Mouse (Mus musculus) hindbrain, postnatal 0 days (tissue): ENCODE data around the gene Gm7233. TPM values are rescaled to one million over a fixed set of nuclear protein-coding genes. Genes with fewer than 3 reads are reported as not detected.
"Not testable (repeated sequence)": the region's sequence is repeated elsewhere in the genome, so short reads cannot be mapped to it uniquely, and the experiment has no call there.

Experiments used
- ATAC-seq: fragments of 200-750 bp; cut with Nextera tagmentation; 2 replicates; pipeline ENCODE4 v1.8.0; 2017; ENCODE audit warnings: mild to moderate bottlenecking, moderate TSS enrichment, moderate library complexity
- DNase-seq: peaks from one replicate; pipeline ENCODE4 v3.0.0-alpha.2; 2015; ENCODE audit warnings: low spot score
- H3K27ac ChIP-seq: fragments of 300-500 bp; sonication (generic); 2 replicates; pipeline ENCODE4 v1.5.1; 2014; ENCODE audit warnings: mild to moderate bottlenecking
- H3K27me3 ChIP-seq: fragments of 300-500 bp; sonication (generic); 2 replicates; pipeline ENCODE4 v1.6.1; 2014; ENCODE audit warnings: low read length, mixed read lengths; ENCODE audit not compliant: insufficient read depth
- H3K36me3 ChIP-seq: fragments of 300-500 bp; sonication (generic); 2 replicates; pipeline ENCODE4 v1.6.1; 2014; ENCODE audit warnings: low read length, mixed read lengths; ENCODE audit not compliant: insufficient read depth
- H3K4me1 ChIP-seq: fragments of 300-500 bp; sonication (generic); 2 replicates; pipeline ENCODE4 v1.6.1; 2014; ENCODE audit warnings: antibody characterized with exemption, low read length, mixed read lengths; ENCODE audit not compliant: insufficient read depth
- H3K4me2 ChIP-seq: fragments of 300-500 bp; sonication (generic); 2 replicates; pipeline ENCODE4 v1.6.1; 2014; ENCODE audit warnings: low read depth, mild to moderate bottlenecking, low read length, moderate library complexity, mixed read lengths
- H3K4me3 ChIP-seq: fragments of 300-500 bp; sonication (generic); 2 replicates; pipeline ENCODE4 v1.5.1; 2014; ENCODE audit warnings: low read length
- H3K9ac ChIP-seq: fragments of 300-500 bp; sonication (generic); replicated peaks from 2 replicates; pipeline ENCODE4 v1.6.1; 2014; ENCODE audit warnings: mild to moderate bottlenecking, low read length, moderate library complexity, mixed read lengths
- H3K9me3 ChIP-seq: fragments of 300-500 bp; sonication (generic); 2 replicates; pipeline ENCODE4 v1.6.1; 2016; ENCODE audit warnings: low read length, mixed read lengths
- WGBS: fragments of 180-500 bp; shearing (Covaris S2); extraction: QIAGEN DNeasy Blood & Tissue Kit; methylation state at CpG from one replicate; pipeline ENCODE4 v1.1.7; 2014; 5-methylcytosine and 5-hydroxymethylcytosine counted together
- polyA plus RNA-seq: library from polyadenylated mRNA; unstranded; fragments of >200 nt; fragmentation: Nextera tagmentation; extraction: Ambion mirVana; gene quantifications from 2 replicates; pipeline ENCODE4 v1.2.1, GENCODE M21; 2015
- total RNA-seq: library from RNA; depleted of rRNA; stranded (reverse); fragments of >200 nt; gene quantifications from 2 replicates; pipeline ENCODE4 v1.2.3, GENCODE M21; 2014; rRNA removed

The Gm7233 gene
- not detected in 2 replicates for total RNA-seq
- 0.09 and 0.11 TPM in 2 replicates for polyA plus RNA-seq

GRCm38 (mm10) chr14:43179567-43179966, at the start of gene Gm7233:
Gene Gm7233 (plus strand): TSS chr14:43179867.
- 84% methylated on average over 4 of the region's 5 CpGs for WGBS
- DNase-seq, H3K4me1 ChIP-seq, H3K9me3 ChIP-seq, H3K4me2 ChIP-seq, H3K27me3 ChIP-seq, H3K4me3 ChIP-seq, H3K9ac ChIP-seq, H3K36me3 ChIP-seq, ATAC-seq, H3K27ac ChIP-seq: not testable (repeated sequence)

- H3K9me3 ChIP-seq, H3K4me2 ChIP-seq, ATAC-seq, H3K9ac ChIP-seq, H3K36me3 ChIP-seq, H3K27ac ChIP-seq, H3K4me3 ChIP-seq, DNase-seq, H3K27me3 ChIP-seq, H3K4me1 ChIP-seq: not testable (repeated sequence)
- WGBS, result 64% methylated on average over 4 of the region's 4 CpGs
Measured at GRCm38 (mm10) chr14:43167189-43167588, 12.5 kb upstream of the Gm7233 start.

GRCm38 (mm10) chr14:43167942-43168341, 11.7 kb upstream of the Gm7233 start:
- H3K4me3 ChIP-seq, H3K4me1 ChIP-seq, H3K27me3 ChIP-seq, H3K36me3 ChIP-seq, ATAC-seq, DNase-seq, H3K9me3 ChIP-seq, H3K4me2 ChIP-seq, H3K27ac ChIP-seq, H3K9ac ChIP-seq: not testable (repeated sequence)
- no CpG with 5 or more reads among the region's 10 CpGs for WGBS

GRCm38 (mm10) chr14:43168573-43169170, 11.0 kb upstream of the Gm7233 start:
- H3K27ac ChIP-seq, H3K36me3 ChIP-seq, H3K9me3 ChIP-seq, H3K4me3 ChIP-seq, H3K4me1 ChIP-seq, H3K4me2 ChIP-seq, DNase-seq, H3K27me3 ChIP-seq, H3K9ac ChIP-seq: not testable (repeated sequence)
- ATAC-seq, result 0 out of 2 replicates have a peak, but pooled peaks have one; percentile 53
- WGBS, result 22% methylated on average over 1 of the region's 10 CpGs

DNA sequence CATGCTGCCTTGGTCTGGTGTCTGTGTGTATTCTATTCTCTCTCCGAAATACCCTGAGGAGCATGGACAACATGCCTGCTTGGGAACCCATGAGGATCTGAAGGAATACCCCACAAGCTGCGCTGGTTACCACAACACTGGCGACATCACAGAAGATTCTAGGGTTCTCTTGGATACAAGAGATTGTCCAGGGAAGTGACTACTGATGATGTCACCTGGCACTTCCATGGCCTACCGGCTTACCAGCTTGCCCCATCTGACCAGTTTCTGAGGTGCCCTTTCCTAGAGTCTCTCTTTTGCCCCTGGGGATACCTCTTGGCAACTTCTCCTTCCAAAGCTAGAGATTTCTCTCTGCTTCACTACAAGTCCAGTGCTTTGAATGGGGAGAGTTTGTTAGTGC, 55.5 kb downstream of the Gm7233 start, which contains the start of gene Gm8122:
Gene Gm8122, minus strand, starts transcription at position 101 of the 400 bp plus-strand sequence.
- H3K4me3 ChIP-seq, H3K9ac ChIP-seq, H3K27ac ChIP-seq, H3K9me3 ChIP-seq, DNase-seq, H3K27me3 ChIP-seq, ATAC-seq, H3K4me2 ChIP-seq, H3K4me1 ChIP-seq, H3K36me3 ChIP-seq: not testable (repeated sequence)
- 91% methylated on average over 3 of the region's 4 CpGs for WGBS

Other genes with a start within 250 kb of the Gm7233 start
- gene Gm8082, start 186.2 kb upstream of the Gm7233 start, total RNA-seq, result not detected in 2 replicates
- not detected in 2 replicates for gene Gm8082, start 186.2 kb upstream of the Gm7233 start, polyA plus RNA-seq
- gene Gm10376, start 164.2 kb upstream of the Gm7233 start, total RNA-seq, result not detected in 2 replicates
- gene Gm10376, start 164.2 kb upstream of the Gm7233 start, polyA plus RNA-seq, result not detected in 2 replicates
- not detected in 2 replicates for gene Gm8094, start 103.2 kb upstream of the Gm7233 start, total RNA-seq
- not detected in 2 replicates for gene Gm8094, start 103.2 kb upstream of the Gm7233 start, polyA plus RNA-seq
- not detected in 2 replicates for gene Gm8104, start 79.3 kb upstream of the Gm7233 start, total RNA-seq
- 0.19 and 0.36 TPM in 2 replicates for gene Gm8104, start 79.3 kb upstream of the Gm7233 start, polyA plus RNA-seq
- not detected in 2 replicates for gene Gm8122, start 55.4 kb downstream of the Gm7233 start, total RNA-seq
- gene Gm8122, start 55.4 kb downstream of the Gm7233 start, polyA plus RNA-seq, result not detected in 2 replicates
- not detected in 2 replicates for gene Gm8126, start 78.8 kb downstream of the Gm7233 start, total RNA-seq
- not detected in 2 replicates for gene Gm8126, start 78.8 kb downstream of the Gm7233 start, polyA plus RNA-seq
- 1.4 TPM in 1 of 2 replicates, not detected in the other for gene Gm9732, start 95.2 kb downstream of the Gm7233 start, total RNA-seq
- 0.15 TPM in 1 of 2 replicates, not detected in the other for gene Gm9732, start 95.2 kb downstream of the Gm7233 start, polyA plus RNA-seq
- not detected in 2 replicates for gene Gm8127, start 114.0 kb downstream of the Gm7233 start, total RNA-seq
- gene Gm8127, start 114.0 kb downstream of the Gm7233 start, polyA plus RNA-seq, result not detected in 2 replicates
- gene 1700001F09Rik, start 167.9 kb downstream of the Gm7233 start, total RNA-seq, result not detected in 2 replicates
- gene 1700001F09Rik, start 167.9 kb downstream of the Gm7233 start, polyA plus RNA-seq, result not detected in 2 replicates
- gene Gm8138, start 236.5 kb downstream of the Gm7233 start, total RNA-seq, result not detected in 2 replicates
- not detected in 2 replicates for gene Gm8138, start 236.5 kb downstream of the Gm7233 start, polyA plus RNA-seq